Mouse (Mus musculus): ENCODE data around the gene AI413582.

DNA sequence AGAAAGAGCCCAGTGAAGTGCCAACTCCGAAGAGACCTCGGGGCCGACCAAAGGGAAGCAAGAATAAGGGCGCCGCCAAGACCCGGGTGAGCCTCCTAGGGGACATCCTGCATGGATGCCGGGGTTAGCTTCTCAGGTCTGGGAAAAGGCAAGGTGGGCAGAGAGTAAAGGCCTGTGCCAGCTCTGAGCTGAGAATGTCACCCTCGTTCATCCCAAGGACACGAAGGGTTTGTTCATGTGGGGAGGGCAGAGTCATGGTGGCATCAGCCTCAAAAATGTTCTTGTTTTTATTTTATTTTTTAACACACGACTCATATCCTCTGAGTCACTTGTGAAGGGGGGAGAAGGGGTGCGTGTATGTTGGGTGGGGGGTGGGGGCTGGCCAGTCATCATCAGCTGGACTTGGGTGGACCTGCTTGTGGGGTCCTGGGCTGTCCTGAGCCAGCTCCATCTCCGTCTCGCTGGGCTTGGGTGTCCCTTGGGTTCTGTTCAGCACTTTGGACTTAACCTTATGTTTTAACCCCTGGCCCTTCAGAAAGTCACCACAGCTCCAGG lies 4.6 kb downstream of the AI413582 start:
- TF ChIP-seq CTCF (IDR thresholded peaks at IDR 0.05; ENCODE audit: extremely low read depth, insufficient read length, insufficient replicate concordance, low read depth, low read length) (no peak), POLR2A (IDR thresholded peaks at IDR 0.05; ENCODE audit: low read depth, low read length) (no peak)
